Mouse (Mus musculus): ENCODE results near the gene Gdi1.

DNA sequence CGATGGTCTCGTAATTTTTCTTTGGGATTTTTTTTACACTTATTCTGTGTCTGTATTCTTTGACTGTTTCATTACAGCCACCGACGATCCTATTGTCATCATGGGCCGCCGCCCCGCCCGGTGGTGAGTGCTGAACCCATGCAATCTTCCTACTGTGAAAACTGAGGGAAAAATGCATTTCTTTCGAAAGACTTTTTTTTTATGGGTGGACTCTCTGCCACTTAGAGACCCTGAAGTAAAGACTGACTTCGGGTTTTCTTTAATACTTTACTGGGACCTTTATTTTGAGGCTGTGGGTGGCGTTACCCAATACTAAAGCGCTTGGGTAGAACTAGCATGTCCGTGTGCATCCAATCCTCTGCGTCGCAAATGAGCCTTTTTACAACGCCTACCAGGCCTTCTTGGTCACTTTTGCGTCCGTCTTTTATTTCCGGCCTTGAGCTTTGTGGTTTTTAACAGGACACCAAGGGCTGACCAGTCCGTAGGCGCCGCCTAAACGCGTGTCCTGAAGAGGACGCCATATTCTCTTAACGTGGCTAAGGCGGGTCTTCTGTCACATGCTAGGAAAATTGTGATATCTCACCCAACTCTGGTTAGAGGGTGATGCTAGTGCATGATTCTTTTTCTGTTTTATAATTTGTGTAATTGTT lies 33.8 kb upstream of the Gdi1 start:
- TF ChIP-seq CTCF (IDR thresholded peaks at IDR 0.05; ENCODE audit: low read depth) (peak; percentile 4; the same call in 1 of the 2 replicates), EP300 (optimal IDR thresholded peaks at IDR 0.05) (no peak)

Measured in stomach, postnatal 0 days (tissue).